Mouse (Mus musculus) lung, postnatal 0 days (tissue): ENCODE measurements around the gene Lrrc42.

ENCODE experiments used
- CTCF ChIP-seq: IDR thresholded peaks from 2 replicates; pipeline ENCODE4 v1.5.1; 2016; ENCODE audit warnings: antibody characterized with exemption, mild to moderate bottlenecking
- EP300 ChIP-seq: IDR thresholded peaks from 2 replicates; pipeline ENCODE4 v1.6.1; 2016; ENCODE audit warnings: antibody characterized with exemption, mild to moderate bottlenecking, control low read depth

GRCm38 (mm10) chr4:107245368-107245767 is 8.0 kb downstream of the Lrrc42 start:
- TF ChIP-seq EP300 (no peak), CTCF (no peak)
